Mouse (Mus musculus): ENCODE results near the gene Opcml.

Opcml gene

GRCm38 (mm10) chr9:27842806-27843205 is 52.2 kb downstream of the Opcml start:
- DNase-seq (ENCODE audit: low spot score): no peak

DNA sequence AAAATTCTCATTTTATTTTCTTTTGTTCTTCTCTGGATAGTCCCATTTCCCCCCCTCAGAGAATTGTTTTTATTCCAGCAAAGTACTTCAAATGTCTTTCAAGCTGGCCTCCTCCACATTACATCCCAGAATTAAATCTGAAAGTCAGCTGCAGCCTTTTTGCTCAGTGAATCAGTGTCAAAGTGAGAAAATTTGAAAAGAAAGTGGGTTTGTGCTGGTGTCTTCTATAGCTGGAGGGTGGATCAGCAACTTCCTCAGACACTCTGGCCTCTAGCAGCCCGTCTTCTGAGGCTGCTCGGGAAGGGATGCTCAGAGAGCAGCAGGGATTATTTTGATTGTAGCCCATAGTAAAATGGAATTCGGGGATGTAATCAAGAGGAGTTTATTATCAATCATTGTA is 81.0 kb downstream of the Opcml start:
- DNase-seq (ENCODE audit: low spot score): no peak

DNA sequence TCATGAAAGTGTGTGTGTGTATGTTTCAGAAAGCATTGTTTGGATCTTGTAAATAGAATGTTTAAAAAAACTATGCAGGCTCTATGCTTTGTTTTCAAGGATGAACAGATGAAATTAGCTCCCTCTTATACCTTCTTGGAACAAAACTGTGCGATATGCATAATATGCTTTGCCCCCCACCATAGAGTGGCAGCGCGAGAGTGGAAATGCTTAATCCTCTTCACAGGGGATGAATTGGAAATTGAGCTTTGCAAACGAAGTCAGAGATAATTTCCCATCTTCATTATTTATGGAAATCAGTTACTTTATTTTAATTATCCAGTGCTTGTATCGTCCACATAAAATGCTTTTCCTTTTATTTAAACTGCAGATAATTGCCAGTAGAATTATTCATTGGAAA is 99.1 kb downstream of the Opcml start:
- DNase-seq (ENCODE audit: low spot score): no peak

DNA sequence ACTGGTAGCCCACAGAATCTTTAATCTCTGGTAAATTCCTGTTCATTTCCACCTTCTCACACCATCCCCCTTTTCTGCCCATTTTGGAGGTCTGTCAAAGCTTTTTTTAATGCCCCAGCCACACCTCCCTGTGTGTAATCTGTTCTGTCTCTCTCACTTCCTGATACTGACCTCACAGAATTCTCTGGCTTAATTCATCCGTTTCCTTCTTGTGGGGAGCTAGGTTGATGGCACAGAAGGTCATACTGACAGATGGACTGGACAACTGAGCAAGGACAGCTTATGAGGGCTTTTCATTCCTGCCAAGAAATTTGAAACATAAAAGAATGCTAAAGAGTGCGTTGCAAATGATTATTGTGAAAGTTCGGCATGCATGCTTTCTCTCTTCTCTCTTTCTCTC is 126.7 kb downstream of the Opcml start:
- DNase-seq (ENCODE audit: low spot score): no peak

- no peak for DNase-seq (ENCODE audit: low spot score)
These were observed 132.9 kb downstream of the Opcml start for GRCm38 (mm10) chr9:27923495-27923894.

DNA sequence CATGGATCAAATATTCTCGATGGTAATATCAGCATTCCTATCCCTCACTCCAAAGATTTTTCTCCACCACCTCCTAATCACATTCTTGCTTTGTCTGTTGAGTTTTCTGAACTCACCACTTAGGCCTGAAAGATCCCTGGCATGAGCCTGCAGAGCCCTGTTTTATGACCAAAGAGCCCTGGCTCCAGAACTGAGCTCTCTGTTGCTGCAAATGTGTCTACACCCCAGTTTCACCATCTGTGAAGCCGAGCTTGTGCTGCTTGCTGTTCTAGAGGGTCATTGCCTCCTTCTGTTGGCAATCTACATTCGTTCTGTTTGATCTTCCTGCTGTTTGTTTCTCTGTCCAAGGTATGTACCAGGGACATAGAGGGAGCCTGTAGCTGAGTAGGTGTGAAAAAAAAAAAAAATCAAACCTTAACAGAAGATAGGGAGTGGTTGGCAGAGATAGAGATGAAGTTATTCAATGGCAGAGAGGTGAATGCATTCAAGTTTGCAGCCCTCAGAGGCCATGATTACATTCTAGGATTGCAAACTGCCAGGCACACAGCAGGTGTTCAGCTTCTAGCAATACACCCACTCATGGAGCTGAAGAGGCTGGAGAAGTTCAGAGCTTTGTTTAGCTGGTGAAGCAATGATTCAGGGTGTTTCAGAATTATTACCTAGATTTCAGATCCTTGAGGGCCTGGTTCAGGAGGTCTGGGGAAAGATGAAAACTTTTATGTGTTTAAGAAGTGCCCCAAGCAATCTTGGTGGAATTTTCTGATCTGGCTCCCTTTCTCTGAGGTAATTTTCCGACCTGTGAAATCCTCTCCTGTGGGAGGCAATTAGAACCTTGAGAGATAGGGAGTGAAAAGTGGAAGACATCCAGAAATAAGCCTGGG is 133.6 kb downstream of the Opcml start:
- DNase-seq (ENCODE audit: low spot score): no peak

DNA sequence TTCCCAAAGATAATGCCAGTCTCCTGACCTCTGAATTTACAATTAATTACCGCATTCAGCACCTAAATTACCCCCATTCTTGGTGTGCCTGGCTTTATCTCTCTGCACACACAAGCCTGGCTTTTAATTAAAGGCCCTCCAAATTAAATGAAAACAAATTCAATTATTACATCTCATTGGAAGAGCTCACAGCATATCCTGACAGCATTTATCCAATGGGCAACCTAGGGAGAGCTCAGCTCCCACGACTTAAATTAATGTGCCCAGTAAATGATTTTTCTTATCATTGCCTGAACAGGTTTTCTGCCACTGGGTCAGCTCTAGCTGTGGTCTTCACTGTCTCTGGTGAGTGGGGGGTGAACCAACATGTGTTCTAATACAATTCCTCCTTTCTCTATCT is 135.1 kb downstream of the Opcml start:
- DNase-seq (ENCODE audit: low spot score): no peak

- no peak for DNase-seq (ENCODE audit: low spot score)
These were observed 146.7 kb downstream of the Opcml start for GRCm38 (mm10) chr9:27937253-27937652.

GRCm38 (mm10) chr9:27937660-27938059 is 147.1 kb downstream of the Opcml start:
- DNase-seq (ENCODE audit: low spot score): no peak

- DNase-seq (ENCODE audit: low spot score): no peak
These were observed 154.9 kb downstream of the Opcml start for GRCm38 (mm10) chr9:27945323-27946010.

DNA sequence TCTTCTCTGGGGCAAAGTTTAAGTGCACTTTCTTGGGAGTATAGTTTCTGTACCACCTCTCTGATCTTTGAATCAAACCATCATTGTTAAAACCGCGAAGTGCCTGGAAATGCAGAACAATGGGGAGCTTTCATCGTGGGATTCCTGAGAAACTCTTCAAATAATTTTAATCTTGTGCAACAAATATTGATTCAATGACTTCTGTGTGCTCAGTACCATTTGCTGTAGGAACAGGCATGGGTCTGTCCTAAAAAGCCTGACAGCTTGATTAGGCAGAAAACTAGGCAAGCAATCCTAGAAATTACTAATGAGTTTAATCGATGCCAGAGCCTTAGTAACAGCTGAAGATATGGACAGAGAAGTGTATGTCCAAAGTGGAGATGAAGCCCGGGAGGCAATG is 160.5 kb downstream of the Opcml start:
- DNase-seq (ENCODE audit: low spot score): no peak

GRCm38 (mm10) chr9:27961682-27962081 is 171.1 kb downstream of the Opcml start:
- no peak for DNase-seq (ENCODE audit: low spot score)

DNA sequence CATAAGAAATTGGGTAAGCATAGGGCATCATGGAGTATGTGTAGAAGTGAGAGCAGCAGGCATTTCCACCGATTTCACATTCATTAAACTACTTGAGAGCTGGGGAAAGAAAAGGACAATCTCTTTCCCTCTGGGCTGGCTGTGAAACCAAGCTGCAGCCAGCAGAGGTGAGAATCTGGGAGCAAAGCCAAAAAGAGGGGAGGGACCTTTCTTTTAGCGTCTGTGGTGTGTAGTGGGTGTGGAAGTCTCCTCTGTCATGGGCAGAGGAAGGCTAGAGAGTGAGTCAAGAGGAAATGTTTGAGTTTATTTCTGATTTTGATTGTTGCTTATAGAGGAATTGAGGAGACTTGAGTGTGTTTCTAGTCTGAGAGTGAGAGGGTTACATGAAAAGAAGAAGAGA is 172.8 kb downstream of the Opcml start:
- no peak for DNase-seq (ENCODE audit: low spot score)

DNA sequence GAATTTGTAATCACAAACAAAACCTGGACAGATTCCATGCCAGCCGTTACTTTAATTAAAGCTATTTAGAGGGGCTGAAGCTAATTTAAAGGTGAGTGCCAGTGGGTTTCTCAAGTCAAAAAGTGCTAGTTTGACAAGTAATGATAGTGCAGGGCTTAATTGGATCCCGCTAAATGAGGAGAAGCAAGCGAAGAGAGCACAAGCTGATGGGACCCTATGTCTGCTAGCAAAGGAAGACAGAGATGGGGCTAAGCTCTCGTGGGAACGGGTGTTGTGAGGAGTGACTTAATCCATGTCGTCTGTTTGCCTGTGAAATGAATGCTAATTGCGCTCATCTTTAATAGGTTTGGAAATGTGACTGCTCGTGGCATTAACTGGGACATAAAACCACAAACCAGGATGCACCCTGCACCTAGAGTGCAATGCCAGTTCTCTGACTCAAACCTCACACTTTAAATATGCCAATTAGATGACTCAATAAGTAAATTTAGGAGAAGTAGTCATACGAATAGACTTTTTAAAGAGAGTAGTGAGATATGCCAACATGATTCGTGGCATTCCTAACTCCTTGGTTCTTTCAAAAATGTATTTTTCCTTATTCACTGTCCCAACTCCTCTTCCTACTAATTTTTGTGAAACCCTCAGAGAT is 174.5 kb downstream of the Opcml start:
- no peak for DNase-seq (ENCODE audit: low spot score)

GRCm38 (mm10) chr9:27968266-27968665 is 177.7 kb downstream of the Opcml start:
- no peak for DNase-seq (ENCODE audit: low spot score)

GRCm38 (mm10) chr9:27972293-27972692 is 181.7 kb downstream of the Opcml start:
- DNase-seq (ENCODE audit: low spot score): no peak

DNA sequence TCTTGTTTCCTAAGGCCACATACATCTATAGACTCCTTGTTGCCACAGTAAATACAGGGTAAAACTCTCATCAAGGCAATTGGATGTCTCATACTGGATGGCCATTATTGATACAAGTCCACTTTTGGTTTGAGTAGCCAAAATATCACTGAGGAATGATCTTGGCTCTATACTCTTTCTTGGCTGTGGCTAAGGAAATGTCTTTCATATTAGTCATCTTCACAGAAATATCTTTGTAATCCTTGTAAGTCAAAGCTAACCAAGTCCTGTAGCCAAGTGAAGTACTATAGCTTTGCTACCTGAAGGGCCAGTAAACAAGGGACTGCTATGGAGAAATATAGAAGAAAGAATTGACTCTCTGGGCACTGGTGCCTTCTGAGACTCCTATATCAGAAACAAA is 192.0 kb downstream of the Opcml start:
- no peak for DNase-seq (ENCODE audit: low spot score)

DNA sequence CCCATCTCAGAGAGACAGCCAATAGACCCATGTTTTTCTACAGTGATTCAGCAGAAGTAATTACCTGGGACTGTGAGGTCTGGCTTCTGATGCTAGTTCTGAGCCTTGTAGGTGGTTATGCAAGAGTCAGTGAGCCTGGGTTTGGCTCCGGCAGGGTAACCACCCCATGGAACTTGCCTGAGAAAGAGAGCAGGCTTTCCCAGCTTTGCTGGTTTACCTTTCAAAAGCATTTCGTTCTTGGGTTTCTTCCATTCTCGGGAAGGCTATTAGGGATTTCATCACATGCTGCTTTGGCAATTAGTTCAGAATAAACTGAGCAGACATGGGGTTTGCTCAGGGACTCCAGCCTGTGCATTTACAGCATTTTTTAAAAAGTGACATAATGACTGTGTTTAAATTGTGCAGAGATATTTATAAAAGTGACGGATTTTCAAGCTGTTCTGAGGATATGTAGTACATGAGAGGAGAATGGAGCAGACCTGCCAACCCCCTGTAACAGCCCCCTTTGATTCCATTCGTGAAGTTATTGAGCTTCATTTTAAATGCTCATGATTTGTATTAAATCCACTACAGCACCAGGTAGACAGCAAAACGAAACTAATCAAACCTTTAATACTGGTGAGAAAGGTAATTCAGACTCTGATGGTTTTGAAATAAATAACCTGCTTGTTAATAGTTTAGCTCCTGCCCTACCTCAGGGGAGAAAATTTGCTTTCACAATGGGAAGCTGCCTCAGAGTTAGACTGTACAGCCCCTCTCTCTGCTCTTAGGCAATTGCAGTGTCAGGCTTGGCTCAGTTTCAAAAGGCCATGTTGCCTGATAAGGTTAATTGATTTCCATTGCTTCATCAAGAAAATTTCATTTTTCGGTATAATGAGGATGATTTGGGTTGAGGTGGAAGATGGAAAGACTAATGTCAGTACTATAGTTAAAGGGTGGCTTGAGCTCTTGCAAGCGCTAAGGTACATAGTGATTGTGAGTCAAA is 196.3 kb downstream of the Opcml start:
- no peak for DNase-seq (ENCODE audit: low spot score)

DNA sequence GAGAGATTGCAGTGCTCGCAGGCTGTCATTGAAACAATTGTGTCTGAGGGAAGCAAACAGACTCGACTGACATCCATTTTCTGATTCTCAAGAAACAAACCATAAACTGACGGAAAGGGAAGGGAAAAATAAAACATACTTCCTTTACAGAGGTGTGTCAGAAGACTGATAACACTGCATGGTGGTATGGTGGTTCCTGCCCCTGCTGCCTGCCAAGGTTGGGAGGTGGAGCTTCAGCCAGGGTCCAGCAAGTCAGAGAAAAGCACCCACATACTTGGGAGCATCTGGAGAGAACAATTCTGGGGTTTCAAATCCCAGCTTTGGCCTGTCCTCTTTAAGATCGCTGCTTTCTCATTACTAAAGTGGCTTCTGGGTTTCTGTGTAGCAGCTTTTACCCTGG is 201.0 kb downstream of the Opcml start:
- no peak for DNase-seq (ENCODE audit: low spot score)

DNA sequence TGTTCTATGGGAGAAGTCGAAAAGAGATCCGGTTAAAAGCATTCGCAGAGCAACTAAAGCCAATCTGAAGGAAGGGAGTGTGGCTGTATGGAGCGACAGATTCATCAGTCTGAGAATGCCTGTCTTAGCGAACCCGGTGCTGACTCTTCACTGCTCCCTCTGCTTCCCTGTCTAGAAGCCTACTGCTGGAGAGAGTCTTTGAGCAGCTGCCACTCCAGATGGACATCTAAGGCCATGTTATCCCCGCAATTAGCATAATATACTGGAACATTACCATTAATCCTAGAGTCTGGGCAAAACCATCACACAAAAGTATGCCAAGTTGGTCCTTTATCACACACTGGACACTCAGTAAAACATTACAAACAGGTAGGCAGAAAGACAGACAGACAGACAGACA is 206.0 kb downstream of the Opcml start:
- no peak for DNase-seq (ENCODE audit: low spot score)

DNA sequence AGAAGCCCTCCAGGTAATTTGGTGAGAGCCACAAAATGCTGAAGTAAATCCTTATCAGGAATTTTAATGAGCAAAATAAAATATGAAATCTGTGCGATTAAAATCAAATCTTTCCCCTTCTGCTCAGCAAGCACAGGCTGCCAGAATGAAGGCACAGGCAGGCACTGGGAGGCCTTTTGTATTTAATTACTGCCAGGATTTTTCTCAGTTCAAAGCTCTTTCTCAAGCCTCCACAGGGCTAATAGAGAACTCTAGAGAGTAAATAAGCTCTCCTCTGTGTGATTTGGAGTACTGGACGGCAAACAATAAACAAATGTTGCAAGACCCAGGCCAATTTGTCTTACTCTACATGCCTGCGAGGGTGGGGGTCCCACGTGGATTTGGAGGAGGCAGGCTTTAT is 208.2 kb downstream of the Opcml start:
- DNase-seq (ENCODE audit: low spot score): no peak

DNA sequence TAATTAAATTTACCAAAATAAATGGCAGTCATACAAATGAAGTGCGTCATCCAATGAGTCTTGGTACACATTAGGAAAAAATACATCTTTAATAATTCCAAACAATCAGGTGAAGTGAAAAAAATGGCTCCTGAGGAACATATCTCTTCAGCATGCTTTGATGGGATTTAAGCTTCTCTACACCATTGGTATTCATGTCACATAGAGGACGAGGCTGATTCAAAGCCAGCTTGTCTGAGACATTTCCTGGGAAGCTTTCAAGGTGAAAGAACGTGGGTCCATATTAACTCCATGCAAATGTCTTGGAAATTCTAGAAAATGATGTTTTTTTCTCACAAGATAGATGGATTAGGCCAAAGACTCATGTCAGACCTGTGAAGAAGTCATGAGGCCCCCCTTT is 212.6 kb downstream of the Opcml start:
- no peak for DNase-seq (ENCODE audit: low spot score)
